Mouse (Mus musculus): ENCODE results near the gene Crb3.

GRCm38 (mm10) chr17:57010911-57011235 is 48.0 kb upstream of the Crb3 start:
- no peak for TF ChIP-seq EP300 (IDR thresholded peaks at IDR 0.05; ENCODE audit: low read depth)
- no peak for TF ChIP-seq CTCF (IDR thresholded peaks at IDR 0.05; ENCODE audit: low read depth)

Data from liver, postnatal 0 days (tissue).